In the genomic region with DNA sequence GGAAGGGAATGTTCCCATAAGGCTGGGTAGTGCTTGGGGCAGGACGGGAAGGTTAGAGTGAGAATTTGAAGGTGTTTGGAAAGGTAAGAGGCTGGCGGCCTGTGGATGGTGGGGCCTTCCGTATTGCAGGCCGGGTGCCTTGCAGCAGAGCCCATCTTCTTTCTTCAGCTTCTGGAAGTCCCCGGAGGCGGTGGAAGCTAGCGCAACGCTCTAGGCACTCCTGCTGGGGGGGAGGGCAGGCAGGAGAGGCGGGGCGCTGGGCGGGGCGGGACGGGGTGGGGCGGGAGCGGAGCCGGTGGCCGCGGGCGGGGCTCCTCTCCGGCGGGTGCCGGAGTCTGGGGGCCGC, we compare ENCODE assay signal across 7 mouse cellular contexts. TPM values are rescaled to one million over a fixed set of nuclear protein-coding genes. Genes with fewer than 3 reads are reported as not detected.
DNase-seq lines count a peak whose midpoint lies in the region; ATAC-seq lines count a peak whose summit lies in the region.

No protein-coding gene starts in this region.

- H3K4me2 ChIP-seq in forebrain, embryonic 13.5 days: peak overlapping the region; percentile 76
- H3K4me2 ChIP-seq in neural tube, embryonic 14.5 days (ENCODE audit: low read depth, low read length): peak overlapping the region; percentile 71

- peak; percentile 79 for ATAC-seq in forebrain, embryonic 13.5 days
- ATAC-seq in neural tube, embryonic 14.5 days (ENCODE audit: low read depth): peak; percentile 75

- no peaks in the 10 kb centered on the region for H3K36me3 ChIP-seq in forebrain, embryonic 13.5 days (ENCODE audit: poor library complexity, severe bottlenecking)
- H3K36me3 ChIP-seq in neural tube, embryonic 14.5 days (ENCODE audit: control insufficient read depth, insufficient read depth, low read length): no peaks in the 10 kb centered on the region

- H3K9me3 ChIP-seq in forebrain, embryonic 13.5 days (replicated peaks): no peaks in the 10 kb centered on the region
- H3K9me3 ChIP-seq in neural tube, embryonic 14.5 days (ENCODE audit: control insufficient read depth, low read length): no peaks in the 10 kb centered on the region

- H3K27ac ChIP-seq in forebrain, embryonic 13.5 days: no peak overlapping the region
- peak overlapping the region; percentile 83 for H3K27ac ChIP-seq in neural tube, embryonic 14.5 days (ENCODE audit: low read depth, low read length)

- peaks cover 23% of the 10 kb centered on the region for H3K4me1 ChIP-seq in forebrain, embryonic 13.5 days
- peaks cover 17% of the 10 kb centered on the region for H3K4me1 ChIP-seq in neural tube, embryonic 14.5 days (ENCODE audit: control insufficient read depth, insufficient read depth, low read length)

- intact Hi-C loops in left cerebral cortex, postnatal 14 days (cut with DNase I): loop anchor here (5.0 kb wide), 1 partner anchor 38 kb away; no protein-coding TSS in a partner anchor

- H3K27me3 ChIP-seq in forebrain, embryonic 13.5 days: peaks cover 22% of the 10 kb centered on the region
- H3K27me3 ChIP-seq in neural tube, embryonic 14.5 days (ENCODE audit: control insufficient read depth, insufficient read depth, low read length): no peaks in the 10 kb centered on the region

- peak; percentile 14 for DNase-seq in retina, postnatal 7 days (ENCODE audit: low read depth, low spot score)
- no peak for DNase-seq in retina, embryonic 14.5 days (ENCODE audit: low spot score)
- peak; percentile 66 to 71 for DNase-seq in left cerebral cortex, postnatal 14 days (ENCODE audit: low spot score in 2 of 2)
- DNase-seq in spleen, postnatal 14 days (ENCODE audit: low spot score in 2 of 2): no peak
- no peak for DNase-seq in ovary, postnatal 10 days (ENCODE audit: low spot score)

- H3K9ac ChIP-seq in forebrain, embryonic 13.5 days: peak overlapping the region; percentile 77
- H3K9ac ChIP-seq in neural tube, embryonic 14.5 days (replicated peaks; ENCODE audit: low read depth, low read length): peak overlapping the region; percentile 82

- under 1% methylated on average over 11 of the region's 23 CpGs for WGBS in forebrain, embryonic 13.5 days
- WGBS in neural tube, embryonic 14.5 days: 2% methylated on average over 21 of the region's 23 CpGs

- peak overlapping the region; percentile 56 for H3K4me3 ChIP-seq in forebrain, embryonic 13.5 days
- H3K4me3 ChIP-seq in neural tube, embryonic 14.5 days (ENCODE audit: low read depth, low read length): peak overlapping the region; percentile 72

RNA-seq across cellular contexts. Expression of a gene that starts 8.0 kb away (rescaled TPM):
- polyA plus RNA-seq in forebrain, embryonic 13.5 days (2015; fragmentation: Nextera tagmentation; extraction: Ambion mirVana): 12.9 and 14.9 TPM in 2 replicates
- 100 to 1,000 TPM; 131 to 146 TPM for total RNA-seq in left cerebral cortex, postnatal 14 days (2021)
- 52.2 and 62.5 TPM in 2 replicates for polyA plus RNA-seq in neural tube, embryonic 14.5 days (2014; fragmentation: Nextera tagmentation; extraction: Ambion mirVana)

RNA-seq across cellular contexts. Expression of a gene that starts 53.4 kb away (rescaled TPM):
- polyA plus RNA-seq in forebrain, embryonic 13.5 days (2015; fragmentation: Nextera tagmentation; extraction: Ambion mirVana): 0.21 TPM in 1 of 2 replicates, not detected in the other
- under 1 TPM; 0.31 to 0.80 TPM for total RNA-seq in left cerebral cortex, postnatal 14 days (2021)
- polyA plus RNA-seq in neural tube, embryonic 14.5 days (2014; fragmentation: Nextera tagmentation; extraction: Ambion mirVana): 0.21 and 13.5 TPM in 2 replicates

Comparison
In these comparisons a context has a peak if more than half of its experiments do, and no peak if none do; other contexts are left out.
1. DNase-seq: peak in retina, postnatal 7 days (single experiment) and left cerebral cortex, postnatal 14 days (2 of 2); none in retina, embryonic 14.5 days (single experiment), spleen, postnatal 14 days (0 of 2) and ovary, postnatal 10 days (single experiment).